25 mouse cellular contexts compared by ENCODE assay signal in genomic region chr13:9184281-9184680, GRCm38 (mm10).
A peak's percentile ranks its signal among the peaks of the same experiment; 100 is the strongest.
DNase-seq lines count a peak whose midpoint lies in the region; ATAC-seq and TF ChIP-seq lines count a peak whose summit lies in the region.
"Had no signal": no experiment of that assay in that cellular context is flagged by ENCODE, and none has a peak within 500 bp of the region (broad histone marks: within the 10 kb centered on the region; RNA-seq: fewer than 3 reads in every experiment).

No protein-coding gene starts in this region.

- peak; percentile 60 for DNase-seq in kidney, adult 2 months
- no peak for DNase-seq in kidney, adult 11 months
- DNase-seq in kidney, adult 9 months = peak; percentile 48
- DNase-seq in kidney, postnatal 36 days = peak; percentile 44 to 72
- DNase-seq in kidney, postnatal 14 days = no peak
- peak; percentile 43 for DNase-seq in testis, postnatal 10 days (ENCODE audit: low spot score)
- DNase-seq in testis, postnatal 14 days (ENCODE audit: low spot score) = no peak
- DNase-seq: adrenal gland, adult 8-10 months; adrenal gland, postnatal 14 days; adrenal gland, postnatal 36 days; B cell, adult 2 months; cerebellum, adult 11-12 months; cerebellum, adult 2 months; cerebellum, adult 9-10 months; cerebellum, postnatal 10 days; cerebellum, postnatal 25 days had no signal

- no peak for ATAC-seq in kidney, embryonic 15.5 days (replicated peaks; ENCODE audit: low FRiP score)
- ATAC-seq: activated CD4-positive, CD25-positive, alpha-beta regulatory T cell, adult 4 months; CD4-positive, CD25-positive, alpha-beta regulatory T cell, adult 4 months; forebrain, embryonic 13.5 days; Patski had no signal

- H3K27ac ChIP-seq in kidney, adult 2 months (ENCODE audit: insufficient read depth, low read depth, low read length) = no peak overlapping the region
- no peak overlapping the region for H3K27ac ChIP-seq in kidney, embryonic 15.5 days
- H3K27ac ChIP-seq: embryonic facial prominence, embryonic 10.5 days; embryonic facial prominence, embryonic 12.5 days; forebrain, embryonic 13.5 days had no signal

- TF ChIP-seq POLR2A in kidney, adult 2 months (IDR thresholded peaks at IDR 0.05; ENCODE audit: low read depth, low read length) = no peak

- no peaks in the 10 kb centered on the region for H3K9me3 ChIP-seq in kidney, embryonic 15.5 days (replicated peaks)
- H3K9me3 ChIP-seq: embryonic facial prominence, embryonic 10.5 days; embryonic facial prominence, embryonic 12.5 days; forebrain, embryonic 13.5 days; G1E had no signal

- H3K4me1 ChIP-seq in kidney, adult 2 months (ENCODE audit: control insufficient read depth, insufficient read depth, low read length) = peaks cover 22% of the 10 kb centered on the region
- peaks cover 47% of the 10 kb centered on the region for H3K4me1 ChIP-seq in kidney, embryonic 15.5 days
- H3K4me1 ChIP-seq: embryonic facial prominence, embryonic 12.5 days had no signal

- H3K27me3 ChIP-seq in kidney, adult 2 months (replicated peaks; ENCODE audit: control insufficient read depth, insufficient read depth, low read length) = no peaks in the 10 kb centered on the region
- H3K27me3 ChIP-seq in kidney, embryonic 15.5 days = no peaks in the 10 kb centered on the region
- H3K27me3 ChIP-seq: CH12.LX; embryonic facial prominence, embryonic 12.5 days; forebrain, embryonic 13.5 days; Patski had no signal

- no peak overlapping the region for H3K4me3 ChIP-seq in kidney, adult 2 months (ENCODE audit: insufficient read depth, low read depth, low read length)
- H3K4me3 ChIP-seq in kidney, embryonic 15.5 days (replicated peaks) = no peak overlapping the region
- H3K4me3 ChIP-seq: embryonic facial prominence, embryonic 10.5 days; embryonic facial prominence, embryonic 12.5 days; forebrain, embryonic 13.5 days had no signal

- no peaks in the 10 kb centered on the region; the same call in 1 of the 2 replicates for H3K36me3 ChIP-seq in kidney, adult 2 months (ENCODE audit: control insufficient read depth, insufficient read depth, low read length)
- H3K36me3 ChIP-seq in kidney, embryonic 15.5 days = no peaks in the 10 kb centered on the region
- H3K36me3 ChIP-seq: embryonic facial prominence, embryonic 10.5 days; embryonic facial prominence, embryonic 12.5 days; G1E had no signal

- WGBS in kidney, adult 2 months = 53% methylated on average over 6 of the region's 6 CpGs
- 75% methylated on average over 6 of the region's 6 CpGs for WGBS in kidney, embryonic 15.5 days

- TF ChIP-seq CTCF in kidney, adult 2 months (conservative IDR thresholded peaks at IDR 0.05; ENCODE audit: insufficient read depth, insufficient read length, low read depth, low read length) = no peak

- no peak overlapping the region for H3K4me2 ChIP-seq in kidney, embryonic 15.5 days
- H3K4me2 ChIP-seq: embryonic facial prominence, embryonic 12.5 days; forebrain, embryonic 13.5 days had no signal

- no peak overlapping the region for H3K9ac ChIP-seq in kidney, embryonic 15.5 days
- H3K9ac ChIP-seq: embryonic facial prominence, embryonic 12.5 days; forebrain, embryonic 13.5 days had no signal

Comparison
In these comparisons a context has a peak if more than half of its experiments do, and no peak if none do; other contexts are left out.
1. DNase-seq: peak in kidney, adult 2 months (single experiment), kidney, adult 9 months (single experiment), kidney, postnatal 36 days (2 of 2) and testis, postnatal 10 days (single experiment); none in kidney, adult 11 months (single experiment), kidney, postnatal 14 days (single experiment) and testis, postnatal 14 days (single experiment).